Mouse (Mus musculus) brain, embryonic 14.5 days (tissue): Measurements from ENCODE around the gene Mybpc3.

ENCODE experiments used
- CTCF ChIP-seq: fragments of 200-500 bp; IDR thresholded peaks from 2 replicates; pipeline ENCODE4 v1.5.1; 2012; ENCODE audit warnings: inconsistent platforms, mild to moderate bottlenecking, moderate library complexity, borderline replicate concordance; ENCODE audit not compliant: insufficient read depth, insufficient read length; ENCODE audit errors: extremely low read depth
- POLR2A ChIP-seq: fragments of 200-500 bp; IDR thresholded peaks from 2 replicates; pipeline ENCODE4 v1.6.1; 2012; ENCODE audit warnings: mild to moderate bottlenecking, inconsistent platforms, borderline replicate concordance; ENCODE audit not compliant: poor library complexity, insufficient read depth, insufficient read length, severe bottlenecking; ENCODE audit errors: extremely low read depth

DNA sequence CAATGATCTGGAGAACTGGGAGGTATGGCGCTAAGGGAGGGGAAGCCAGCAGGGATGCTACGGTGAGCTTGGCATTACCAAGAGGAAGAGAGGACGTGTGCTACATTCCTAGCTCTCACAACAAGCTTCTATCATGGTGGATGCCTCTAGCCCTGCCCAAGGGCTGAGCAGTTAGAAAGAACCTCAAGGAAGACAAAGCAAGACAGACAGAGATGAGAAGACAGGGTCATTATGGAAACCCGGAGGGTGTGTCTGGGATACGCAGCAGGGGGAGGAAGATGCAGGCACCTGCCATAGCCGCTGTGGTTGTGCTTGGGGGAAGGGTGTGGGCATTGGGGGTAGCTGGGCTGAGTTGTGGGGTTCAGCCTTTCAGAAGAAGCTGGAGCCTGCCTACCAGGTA, 5.6 kb downstream of the Mybpc3 start:
- TF ChIP-seq CTCF (no peak), POLR2A (no peak)
